Mouse (Mus musculus): ENCODE measurements around the gene Prr5. TPM values are rescaled to one million over a fixed set of nuclear protein-coding genes. Genes with fewer than 3 reads are reported as not detected.

Gene Prr5
- polyA plus RNA-seq, 1 experiment from 2014 or later, result 4.3 TPM

- WGBS (ENCODE audit: insufficient replicate concordance), result 81% methylated on average over 6 of the region's 6 CpGs
- Histone ChIP-seq H3K36me3 (replicated peaks; ENCODE audit: insufficient read depth, low read length) (no peaks in the 10 kb centered on the region), H3K9me3 (ENCODE audit: low read length) (no peaks in the 10 kb centered on the region), H3K27ac (ENCODE audit: low read depth) (no peak overlapping the region), H3K4me3 (ENCODE audit: low read depth, low read length) (no peak overlapping the region), H3K27me3 (ENCODE audit: insufficient read depth, low read length) (no peaks in the 10 kb centered on the region), H3K9ac (replicated peaks) (no peak overlapping the region), H3K4me1 (ENCODE audit: insufficient read depth) (peaks cover 8% of the 10 kb centered on the region), H3K4me2 (ENCODE audit: low read depth, low read length) (no peak overlapping the region)
- ATAC-seq, result no peak
- no peak for DNase-seq
- TF ChIP-seq CTCF (IDR thresholded peaks at IDR 0.05; ENCODE audit: low read depth) (no peak), EP300 (IDR thresholded peaks at IDR 0.05; ENCODE audit: low read depth) (no peak)
Observed at GRCm38 (mm10) chr15:84640722-84641121, 28.7 kb upstream of the Prr5 start.

GRCm38 (mm10) chr15:84641127-84641526, 28.3 kb upstream of the Prr5 start:
- Histone ChIP-seq H3K4me3 (ENCODE audit: low read depth, low read length) (no peak overlapping the region), H3K4me2 (ENCODE audit: low read depth, low read length) (no peak overlapping the region), H3K9ac (replicated peaks) (no peak overlapping the region), H3K36me3 (replicated peaks; ENCODE audit: insufficient read depth, low read length) (no peaks in the 10 kb centered on the region), H3K27ac (ENCODE audit: low read depth) (no peak overlapping the region), H3K4me1 (ENCODE audit: insufficient read depth) (peaks cover 8% of the 10 kb centered on the region), H3K27me3 (ENCODE audit: insufficient read depth, low read length) (no peaks in the 10 kb centered on the region), H3K9me3 (ENCODE audit: low read length) (no peaks in the 10 kb centered on the region)
- 54% methylated on average over 5 of the region's 5 CpGs for WGBS (ENCODE audit: insufficient replicate concordance)
- DNase-seq (no peak), ATAC-seq (no peak)
- TF ChIP-seq CTCF (IDR thresholded peaks at IDR 0.05; ENCODE audit: low read depth) (no peak), EP300 (IDR thresholded peaks at IDR 0.05; ENCODE audit: low read depth) (no peak)

GRCm38 (mm10) chr15:84641948-84642347, 27.5 kb upstream of the Prr5 start:
- Histone ChIP-seq H3K9ac (replicated peaks) (no peak overlapping the region), H3K4me3 (ENCODE audit: low read depth, low read length) (no peak overlapping the region), H3K36me3 (replicated peaks; ENCODE audit: insufficient read depth, low read length) (no peaks in the 10 kb centered on the region), H3K4me1 (ENCODE audit: insufficient read depth) (peaks cover 8% of the 10 kb centered on the region), H3K27ac (ENCODE audit: low read depth) (no peak overlapping the region), H3K27me3 (ENCODE audit: insufficient read depth, low read length) (no peaks in the 10 kb centered on the region), H3K4me2 (ENCODE audit: low read depth, low read length) (no peak overlapping the region), H3K9me3 (ENCODE audit: low read length) (peaks cover under 1% of the 10 kb centered on the region; the same call in 1 of the 2 replicates)
- 71% methylated on average over 1 of the region's 1 CpGs for WGBS (ENCODE audit: insufficient replicate concordance)
- DNase-seq (no peak), ATAC-seq (no peak)
- no peak for TF ChIP-seq EP300 (IDR thresholded peaks at IDR 0.05; ENCODE audit: low read depth)
- no peak for TF ChIP-seq CTCF (IDR thresholded peaks at IDR 0.05; ENCODE audit: low read depth)

GRCm38 (mm10) chr15:84643178-84643577, 26.2 kb upstream of the Prr5 start:
- TF ChIP-seq EP300 (IDR thresholded peaks at IDR 0.05; ENCODE audit: low read depth) (no peak), CTCF (IDR thresholded peaks at IDR 0.05; ENCODE audit: low read depth) (no peak)
- Histone ChIP-seq H3K4me3 (ENCODE audit: low read depth, low read length) (no peak overlapping the region), H3K27ac (ENCODE audit: low read depth) (no peak overlapping the region), H3K9ac (replicated peaks) (no peak overlapping the region), H3K9me3 (ENCODE audit: low read length) (peaks cover 5% of the 10 kb centered on the region; the same call in 1 of the 2 replicates), H3K27me3 (ENCODE audit: insufficient read depth, low read length) (no peaks in the 10 kb centered on the region), H3K36me3 (replicated peaks; ENCODE audit: insufficient read depth, low read length) (no peaks in the 10 kb centered on the region), H3K4me2 (ENCODE audit: low read depth, low read length) (no peak overlapping the region), H3K4me1 (ENCODE audit: insufficient read depth) (peaks cover 8% of the 10 kb centered on the region)
- 0% methylated on average over 1 of the region's 1 CpGs for WGBS (ENCODE audit: insufficient replicate concordance)
- DNase-seq (no peak), ATAC-seq (no peak)

GRCm38 (mm10) chr15:84651481-84651880, 17.9 kb upstream of the Prr5 start:
- Histone ChIP-seq H3K36me3 (replicated peaks; ENCODE audit: insufficient read depth, low read length) (no peaks in the 10 kb centered on the region), H3K27me3 (ENCODE audit: insufficient read depth, low read length) (no peaks in the 10 kb centered on the region), H3K9me3 (ENCODE audit: low read length) (peaks cover 5% of the 10 kb centered on the region; the same call in 1 of the 2 replicates), H3K4me2 (ENCODE audit: low read depth, low read length) (no peak overlapping the region), H3K4me1 (ENCODE audit: insufficient read depth) (0 out of 2 replicates have a peak, but pooled peaks cover 3% of the 10 kb centered on the region), H3K4me3 (ENCODE audit: low read depth, low read length) (no peak overlapping the region), H3K27ac (ENCODE audit: low read depth) (no peak overlapping the region), H3K9ac (replicated peaks) (no peak overlapping the region)
- 78% methylated on average over 6 of the region's 6 CpGs for WGBS (ENCODE audit: insufficient replicate concordance)
- DNase-seq (no peak), ATAC-seq (no peak)
- TF ChIP-seq CTCF (IDR thresholded peaks at IDR 0.05; ENCODE audit: low read depth), result no peak
- TF ChIP-seq EP300 (IDR thresholded peaks at IDR 0.05; ENCODE audit: low read depth), result no peak

GRCm38 (mm10) chr15:84653151-84653550, 16.3 kb upstream of the Prr5 start:
- Histone ChIP-seq H3K9ac (replicated peaks) (no peak overlapping the region), H3K9me3 (ENCODE audit: low read length) (no peaks in the 10 kb centered on the region), H3K27ac (ENCODE audit: low read depth) (no peak overlapping the region), H3K4me1 (ENCODE audit: insufficient read depth) (0 out of 2 replicates have a peak, but pooled peaks cover 3% of the 10 kb centered on the region), H3K27me3 (ENCODE audit: insufficient read depth, low read length) (no peaks in the 10 kb centered on the region), H3K4me2 (ENCODE audit: low read depth, low read length) (no peak overlapping the region), H3K36me3 (replicated peaks; ENCODE audit: insufficient read depth, low read length) (no peaks in the 10 kb centered on the region), H3K4me3 (ENCODE audit: low read depth, low read length) (no peak overlapping the region)
- TF ChIP-seq CTCF (IDR thresholded peaks at IDR 0.05; ENCODE audit: low read depth), result no peak
- TF ChIP-seq EP300 (IDR thresholded peaks at IDR 0.05; ENCODE audit: low read depth), result no peak
- DNase-seq (no peak), ATAC-seq (no peak)
- WGBS (ENCODE audit: insufficient replicate concordance), result 80% methylated on average over 7 of the region's 7 CpGs

All from liver, postnatal 0 days (tissue).